Mouse (Mus musculus) left cerebral cortex, adult 9 months (tissue): ENCODE measurements around the gene Cyth4.

Source experiments
- DNase-seq, 2 experiments: peaks; one replicate each; pipeline ENCODE4 v3.0.0; 2022; ENCODE audit warnings: low spot score in 2 of 2

Gene Cyth4

DNA sequence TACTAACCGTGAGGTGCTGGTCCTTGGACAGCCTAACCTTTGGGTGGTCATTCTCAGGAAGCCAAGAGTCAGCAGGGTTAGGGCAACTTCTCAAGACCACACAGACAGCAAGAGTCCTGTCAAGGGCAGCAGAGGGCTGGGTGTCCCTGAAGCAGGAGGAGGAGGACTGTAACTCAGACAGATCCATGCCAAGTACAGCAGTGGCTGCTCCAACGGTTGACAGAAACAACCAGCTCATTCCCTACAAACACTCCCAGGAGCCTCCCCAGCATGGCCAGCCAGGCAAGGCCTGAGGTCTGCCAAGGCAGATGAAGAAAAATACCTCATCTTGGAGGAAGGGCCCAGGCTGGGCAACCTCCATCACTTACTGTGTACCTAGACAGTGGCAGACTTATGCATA is 20.1 kb downstream of the Cyth4 start:
- no peak for DNase-seq

DNA sequence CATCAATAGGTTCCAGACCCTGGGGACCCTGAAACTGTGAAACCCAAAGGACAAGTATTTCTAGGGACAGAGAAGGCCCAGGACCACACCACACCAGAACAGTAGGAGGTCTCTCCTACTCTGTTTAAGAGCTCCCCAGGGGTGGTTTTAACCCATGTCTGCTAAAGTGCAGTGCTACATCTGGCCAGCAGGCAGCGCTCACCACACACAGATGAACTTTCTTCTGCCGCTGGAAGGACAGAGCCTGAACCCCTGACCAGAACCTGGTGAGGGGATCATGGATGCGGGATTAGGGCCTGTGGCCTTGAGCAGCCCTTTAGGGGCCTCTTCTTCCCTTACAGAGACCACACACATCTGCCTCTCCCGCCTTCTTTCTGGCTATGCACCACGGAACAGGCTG is 26.6 kb downstream of the Cyth4 start:
- peak in 1 of 2 experiments; percentile 88 for DNase-seq

DNA sequence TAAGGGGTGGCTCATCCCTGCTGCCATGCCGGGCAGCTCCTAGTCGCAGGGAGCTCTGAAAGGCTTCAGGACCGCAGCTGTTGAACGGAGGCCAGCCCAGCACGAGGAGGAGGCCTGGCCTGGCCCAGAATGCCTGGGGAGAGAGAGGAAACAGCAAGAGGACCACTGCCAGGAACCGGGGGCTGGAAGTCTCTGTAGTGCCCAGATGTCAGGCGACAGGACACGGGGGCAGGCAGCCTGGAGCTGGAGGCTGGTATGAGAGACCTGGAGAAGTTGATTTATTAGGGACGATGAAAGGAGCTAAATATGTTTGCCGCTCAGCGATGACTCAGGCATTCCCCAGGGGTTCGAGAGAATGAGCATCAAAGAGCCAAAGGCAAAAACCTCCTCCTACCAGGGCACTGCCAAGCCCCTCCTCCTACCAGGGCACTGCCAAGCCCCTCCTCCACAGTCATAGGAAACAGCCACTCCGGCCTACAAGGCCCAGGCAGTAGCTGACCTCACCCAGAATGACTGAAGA is 27.6 kb downstream of the Cyth4 start:
- DNase-seq, result peak; percentile 49 to 64

DNA sequence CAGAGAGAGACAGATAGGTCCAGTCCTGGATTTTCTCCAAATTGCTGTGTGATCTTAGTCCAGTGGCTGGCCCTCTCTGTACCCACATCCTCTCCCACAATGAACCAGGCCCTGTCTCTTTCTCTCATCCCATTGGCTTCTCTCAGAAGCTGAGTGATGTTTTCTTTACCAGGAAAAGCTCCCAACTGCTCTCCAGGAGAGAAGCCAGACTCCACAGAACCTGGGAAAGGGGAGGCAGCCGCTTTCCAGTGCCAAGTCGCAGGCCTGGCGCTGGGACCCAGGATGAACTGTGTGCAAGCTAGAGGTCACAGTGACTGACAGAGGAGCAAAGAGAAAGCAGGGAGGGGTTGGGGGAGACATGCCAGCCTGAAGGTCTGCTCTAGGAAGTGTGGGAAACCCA is 28.1 kb downstream of the Cyth4 start:
- no peak for DNase-seq

DNA sequence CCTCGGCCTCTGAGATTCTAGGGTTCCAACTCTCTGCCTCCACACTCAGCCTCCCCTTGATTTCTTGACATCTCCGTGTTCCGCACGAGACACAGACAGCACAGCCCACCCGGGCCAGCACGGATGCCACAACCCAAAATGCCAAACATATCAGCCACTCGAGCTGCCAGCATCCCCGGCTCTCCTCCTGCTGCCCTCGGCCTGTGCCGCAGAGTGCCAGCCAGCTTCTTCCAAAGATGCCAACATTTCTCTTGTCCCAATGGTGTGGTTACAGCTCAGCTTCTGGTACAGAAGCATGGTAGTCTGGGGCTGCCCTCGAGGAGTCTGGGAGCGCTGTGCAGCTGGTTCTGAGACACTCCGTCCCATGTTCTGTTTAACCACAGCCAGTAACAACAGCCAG is 29.4 kb downstream of the Cyth4 start:
- no peak for DNase-seq

DNA sequence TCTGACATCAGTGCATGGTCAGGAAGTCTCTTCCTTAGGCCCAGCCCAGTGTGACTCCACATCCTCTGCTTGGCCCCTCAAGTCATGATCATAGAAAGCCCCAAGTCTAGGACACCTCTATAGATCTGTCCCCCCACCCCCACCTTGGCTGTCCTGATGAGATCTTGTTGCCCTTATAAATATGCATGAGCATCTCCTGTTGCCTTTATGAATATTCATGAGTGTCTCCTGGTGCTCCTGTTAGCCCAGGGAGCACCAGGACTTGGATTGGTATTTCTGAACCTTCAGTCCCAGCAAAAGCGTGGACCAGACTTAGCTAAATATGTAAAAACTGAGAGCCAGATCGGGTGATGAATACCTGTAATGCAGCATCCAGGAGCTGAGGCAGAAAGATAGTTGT is 35.5 kb downstream of the Cyth4 start:
- DNase-seq, result no peak

DNA sequence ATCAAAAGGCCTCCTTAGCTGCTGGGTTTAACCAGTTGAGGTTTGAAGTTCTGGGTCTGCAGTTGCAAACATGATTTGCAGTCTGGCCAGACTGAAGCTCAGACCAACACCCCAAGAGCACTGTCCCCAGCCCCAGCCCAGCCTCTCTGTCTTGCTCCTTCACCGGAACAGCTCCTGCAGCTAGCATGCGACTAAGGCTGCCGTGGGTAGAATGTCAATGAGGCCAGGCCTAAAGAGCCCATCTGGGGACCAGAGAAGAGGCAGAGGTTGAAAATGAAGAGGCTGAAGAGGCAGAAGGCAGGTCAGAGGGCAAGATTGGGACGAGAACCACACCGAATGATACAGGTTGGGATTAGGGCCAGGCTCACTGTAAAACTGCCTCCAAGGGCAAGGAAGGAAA is 36.6 kb downstream of the Cyth4 start:
- DNase-seq, result no peak

DNA sequence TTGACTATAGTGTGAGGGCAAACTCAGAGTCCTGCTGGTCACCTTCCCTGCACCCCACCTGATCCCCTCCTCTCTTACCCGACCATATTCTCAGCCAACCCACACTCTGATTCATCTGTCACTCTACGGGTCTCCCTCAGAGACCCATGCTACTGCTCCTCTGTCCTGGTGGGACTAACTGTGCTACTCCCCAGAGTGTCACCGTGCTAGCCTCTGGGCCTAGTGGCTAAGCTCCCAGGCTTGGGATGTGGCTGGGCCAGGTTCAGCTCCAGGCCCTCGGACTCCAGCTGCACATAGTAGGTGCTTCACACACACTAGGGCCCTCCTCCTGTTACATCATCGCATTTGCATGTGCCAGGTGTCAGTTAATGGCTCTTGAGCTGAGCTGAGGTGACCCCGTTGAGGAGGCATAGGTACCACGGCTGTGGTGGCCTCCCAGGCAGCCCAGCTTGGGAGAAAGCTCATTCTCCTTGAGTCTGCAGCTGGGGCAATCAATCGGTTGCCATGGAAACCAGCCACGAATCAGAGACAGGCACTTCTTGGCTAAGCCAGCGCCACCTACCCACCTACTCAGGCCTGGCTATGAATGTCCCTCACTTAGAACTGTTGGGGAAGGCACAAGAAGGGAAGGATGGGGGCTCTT is 37.4 kb downstream of the Cyth4 start:
- peak; percentile 64 to 73 for DNase-seq

DNA sequence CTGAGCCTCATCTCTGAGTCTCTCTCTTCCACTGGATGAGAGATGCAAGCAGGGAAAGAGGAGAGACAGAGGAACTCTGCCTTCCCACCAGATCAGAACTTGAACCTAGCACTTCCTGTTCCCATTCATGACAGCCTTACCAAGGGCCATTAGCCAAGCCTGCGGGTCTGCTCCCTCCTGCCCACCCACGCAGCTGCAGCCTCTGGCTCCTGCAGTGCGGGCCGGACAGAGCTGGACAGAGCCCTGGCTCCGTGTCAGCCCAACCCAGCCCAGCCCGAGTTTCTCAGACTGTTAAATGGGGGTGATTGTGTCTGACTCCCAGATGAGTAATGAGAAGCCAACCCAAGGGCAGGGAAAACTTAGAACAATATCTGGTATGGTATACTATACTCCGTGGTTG is 38.4 kb downstream of the Cyth4 start:
- peak in 1 of 2 experiments; percentile 43 for DNase-seq

DNA sequence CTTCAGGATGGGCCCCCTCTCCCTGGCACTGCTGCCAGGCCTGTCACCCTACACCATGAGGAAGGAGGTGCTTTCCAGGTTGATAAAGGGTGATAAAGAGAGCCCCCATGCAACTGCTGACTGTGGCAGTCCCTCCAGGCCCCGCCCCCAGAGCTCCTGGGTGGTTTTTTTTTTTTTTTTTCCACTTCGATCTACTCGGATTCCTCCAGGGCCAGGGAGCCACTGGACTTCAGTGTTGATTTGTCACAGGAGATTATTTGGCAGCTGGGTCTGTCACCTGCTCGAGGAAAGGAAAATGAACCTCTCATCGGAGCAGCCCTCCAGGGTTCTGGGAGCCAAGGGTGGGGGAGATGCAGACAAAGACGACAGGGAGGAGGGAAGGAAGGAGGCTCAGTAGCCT is 46.8 kb downstream of the Cyth4 start:
- DNase-seq, result no peak

DNA sequence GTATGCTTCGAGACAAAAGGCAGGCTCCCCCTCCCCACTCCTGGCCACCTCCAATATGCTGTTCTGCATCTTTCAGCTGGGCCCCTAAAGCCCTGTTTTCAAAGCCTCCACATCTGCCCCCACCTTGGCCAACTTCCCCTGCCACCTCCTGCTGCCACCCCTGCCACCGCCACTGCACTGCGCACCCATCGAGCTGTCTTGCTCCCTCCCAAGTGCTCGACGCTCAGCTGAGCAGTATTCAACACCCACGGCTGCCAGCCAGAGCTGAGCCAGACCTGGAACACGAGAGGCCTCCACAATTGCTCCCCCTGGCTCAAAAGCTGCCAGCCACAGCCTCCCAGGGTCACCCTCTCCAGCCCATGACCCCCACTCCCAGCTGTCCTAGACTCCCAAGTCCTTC is 47.8 kb downstream of the Cyth4 start:
- peak in 1 of 2 experiments; percentile 41 for DNase-seq

DNA sequence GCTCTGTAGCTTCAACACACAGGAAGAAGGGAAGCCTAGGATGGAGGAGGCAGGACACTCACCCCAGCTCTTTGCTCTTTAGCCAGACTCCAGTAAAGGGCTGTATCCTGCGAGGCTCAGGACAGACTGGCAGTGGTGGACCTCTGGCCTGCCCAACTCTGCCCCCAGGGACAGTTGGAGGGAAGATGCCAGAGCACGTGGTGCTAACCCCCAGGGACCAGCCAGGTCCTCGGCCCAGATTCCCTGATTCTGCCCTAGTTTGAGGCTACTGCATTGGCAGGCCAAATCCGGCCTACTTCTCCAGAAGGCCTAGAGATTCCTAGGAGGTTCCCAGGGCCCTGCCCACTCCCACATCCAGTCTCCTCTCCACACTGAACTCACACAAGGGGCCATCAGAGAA is 50.9 kb downstream of the Cyth4 start:
- DNase-seq, result no peak

DNA sequence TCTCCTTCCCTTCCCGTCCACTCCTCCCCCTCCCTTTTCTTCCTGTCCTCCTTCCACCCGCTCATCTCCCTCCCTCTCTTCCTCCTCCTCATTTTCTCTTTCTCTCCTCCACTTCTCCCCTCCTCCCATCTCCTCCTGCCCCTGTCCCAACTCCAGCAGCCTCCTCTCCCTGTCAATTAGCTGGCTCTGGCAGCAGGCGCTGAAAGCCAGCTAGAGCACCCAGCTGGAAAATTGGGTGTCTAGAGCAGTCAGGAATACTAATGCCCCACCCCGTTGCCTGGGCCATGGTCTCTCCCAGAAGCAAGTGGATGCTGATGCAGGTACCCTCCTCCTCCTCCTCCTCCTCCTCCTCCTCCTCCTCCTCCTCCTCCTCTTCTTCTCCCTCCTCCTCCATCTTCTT is 54.3 kb downstream of the Cyth4 start:
- no peak for DNase-seq

DNA sequence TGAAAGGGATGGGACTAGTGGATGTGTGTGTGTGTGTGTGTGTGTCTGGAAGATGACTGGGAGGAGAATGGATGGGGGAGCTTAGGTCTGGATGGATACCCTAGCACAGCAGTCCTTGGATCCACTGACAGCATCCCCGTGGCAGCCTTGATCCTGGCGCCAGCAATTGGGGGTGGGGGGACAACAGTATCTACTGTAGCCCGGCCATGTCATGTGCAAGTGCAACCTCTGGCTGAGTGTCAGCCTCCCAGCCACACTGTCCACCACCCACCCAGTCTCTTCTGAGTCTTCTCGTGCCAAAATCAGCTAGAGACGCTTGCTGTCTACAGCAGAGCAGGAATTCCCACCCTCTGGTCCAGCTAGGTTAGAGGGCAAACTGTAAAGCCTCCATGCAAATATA is 67.4 kb downstream of the Cyth4 start:
- DNase-seq, result no peak

DNA sequence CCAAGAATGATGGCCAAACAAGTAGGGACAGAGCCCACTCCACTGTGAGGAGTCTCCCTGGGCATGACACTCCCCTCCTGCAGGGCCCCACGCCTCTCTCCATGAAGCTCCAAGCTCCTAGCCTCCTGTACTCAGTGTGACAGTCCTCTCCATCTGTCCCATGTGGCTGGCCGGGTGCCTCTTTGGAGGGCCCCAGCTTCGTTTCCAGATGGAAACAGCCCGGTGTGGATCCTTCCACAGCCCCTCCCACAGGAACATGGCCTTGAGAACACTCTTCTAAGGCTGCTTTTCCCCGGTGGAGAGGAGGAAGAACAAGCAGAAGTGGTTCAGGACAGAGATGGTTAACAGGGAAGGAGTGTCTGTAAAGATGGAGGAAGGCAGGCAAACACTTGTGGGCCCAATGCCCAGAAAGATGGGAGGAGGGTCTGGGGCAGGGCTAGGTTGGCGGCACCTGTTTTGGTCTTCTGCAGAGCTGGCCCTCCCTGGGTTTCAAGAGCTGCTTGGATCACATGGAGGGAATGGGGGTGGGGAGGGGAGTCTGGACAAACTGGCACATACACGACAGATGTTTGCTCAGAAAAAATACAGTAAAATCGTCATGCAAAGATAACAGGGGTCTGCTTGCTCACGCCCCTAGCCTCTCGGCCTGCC is 72.5 kb downstream of the Cyth4 start:
- no peak for DNase-seq

DNA sequence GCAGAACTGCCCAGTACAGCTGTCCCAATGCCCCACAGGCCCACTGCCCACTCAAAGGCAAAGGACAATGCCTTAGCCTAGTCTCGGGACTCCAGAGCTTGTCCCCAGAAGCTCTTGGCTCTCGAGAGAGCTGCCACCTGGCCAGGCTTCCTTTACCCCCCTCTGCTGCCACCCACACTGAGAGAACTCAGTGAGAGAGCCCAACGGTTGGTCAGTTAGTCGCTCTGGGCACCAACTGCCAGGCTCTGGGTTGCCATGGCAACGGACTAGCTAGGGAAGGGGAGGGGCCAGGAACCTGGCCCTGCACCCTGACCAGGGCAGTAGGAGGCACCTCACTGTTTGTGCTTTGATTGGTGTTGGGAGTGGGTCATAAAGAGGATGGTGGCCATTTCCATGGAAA is 73.5 kb downstream of the Cyth4 start:
- DNase-seq, result peak in 1 of 2 experiments; percentile 55
